Comparison of ENCODE assay signal across 8 mouse cellular contexts in genomic region chr10:80398174-80398535, GRCm38 (mm10). TPM values are rescaled to one million over a fixed set of nuclear protein-coding genes. Genes with fewer than 3 reads are reported as not detected.
A peak's percentile ranks its signal among the peaks of the same experiment; 100 is the strongest.
DNase-seq lines count a peak whose midpoint lies in the region; ATAC-seq and TF ChIP-seq lines count a peak whose summit lies in the region.

No protein-coding gene starts in this region.

- H3K27ac ChIP-seq in heart, embryonic 11.5 days (ENCODE audit: low read depth, low read length): peak overlapping the region; percentile 99
- peak overlapping the region; percentile 99 for H3K27ac ChIP-seq in forebrain, embryonic 13.5 days
- H3K27ac ChIP-seq in liver, embryonic 16.5 days (ENCODE audit: low read length): peak overlapping the region; percentile 99

- no peak for ATAC-seq in heart, embryonic 11.5 days (replicated peaks; ENCODE audit: insufficient number of reproducible peaks, low FRiP score, low TSS enrichment)
- no peak for ATAC-seq in forebrain, embryonic 13.5 days
- no peak for ATAC-seq in liver, embryonic 16.5 days (ENCODE audit: low read depth)
- ATAC-seq in erythroid progenitor cell, adult 5-6 weeks (replicated peaks; ENCODE audit: low FRiP score, poor library complexity, severe bottlenecking): no peak
- no peak for ATAC-seq in CD4-positive, CD25-positive, alpha-beta regulatory T cell, adult 4 months

- peak overlapping the region; percentile 96 for H3K9ac ChIP-seq in heart, embryonic 11.5 days (ENCODE audit: low read depth, low read length)
- peak overlapping the region; percentile 94 for H3K9ac ChIP-seq in forebrain, embryonic 13.5 days
- peak overlapping the region; percentile 97 for H3K9ac ChIP-seq in liver, embryonic 16.5 days (ENCODE audit: low read depth, low read length)

- WGBS in heart, embryonic 11.5 days (ENCODE audit: insufficient replicate concordance): 5% methylated on average over 1 of the region's 1 CpGs
- 0% methylated on average over 1 of the region's 1 CpGs for WGBS in forebrain, embryonic 13.5 days
- WGBS in liver, embryonic 16.5 days (ENCODE audit: insufficient replicate concordance): 0% methylated on average over 1 of the region's 1 CpGs

- no peak for DNase-seq in heart, postnatal 25 days (ENCODE audit: low spot score)
- DNase-seq in natural killer cell, adult 2 months (ENCODE audit: low spot score in 2 of 2): no peak

- H3K27me3 ChIP-seq in heart, embryonic 11.5 days (ENCODE audit: control insufficient read depth, insufficient read depth, low read length): no peaks in the 10 kb centered on the region
- no peaks in the 10 kb centered on the region for H3K27me3 ChIP-seq in C2C12 (ENCODE audit: control insufficient read depth, insufficient read depth, insufficient read length)
- no peaks in the 10 kb centered on the region for H3K27me3 ChIP-seq in forebrain, embryonic 13.5 days
- H3K27me3 ChIP-seq in liver, embryonic 16.5 days (ENCODE audit: control insufficient read depth, insufficient read depth, low read depth, low read length): no peaks in the 10 kb centered on the region

- H3K4me1 ChIP-seq in heart, embryonic 11.5 days (ENCODE audit: control insufficient read depth, insufficient read depth, low read length): peaks cover 20% of the 10 kb centered on the region
- H3K4me1 ChIP-seq in forebrain, embryonic 13.5 days: peaks cover 32% of the 10 kb centered on the region
- H3K4me1 ChIP-seq in liver, embryonic 16.5 days (ENCODE audit: control insufficient read depth, low read depth, low read length): peaks cover 36% of the 10 kb centered on the region

- H3K79me2 ChIP-seq in C2C12 (ENCODE audit: control insufficient read depth, insufficient read depth): peaks cover 42% of the 10 kb centered on the region

- H3K4me3 ChIP-seq in heart, embryonic 11.5 days (ENCODE audit: low read depth, low read length): peak overlapping the region; percentile 84
- peak overlapping the region; percentile 65 for H3K4me3 ChIP-seq in C2C12 (ENCODE audit: insufficient read depth, poor library complexity, severe bottlenecking)
- H3K4me3 ChIP-seq in forebrain, embryonic 13.5 days: peak overlapping the region; percentile 69
- peak overlapping the region; percentile 96 for H3K4me3 ChIP-seq in liver, embryonic 16.5 days (ENCODE audit: low read depth, low read length)

- intact Hi-C loops in heart, postnatal 25 days (cut with DNase I): no loop called here

- H3ac ChIP-seq in C2C12 (ENCODE audit: control insufficient read depth, insufficient read length, low read depth): peak overlapping the region; percentile 68

- H3K4me2 ChIP-seq in heart, embryonic 11.5 days: peak overlapping the region; percentile 82
- peak overlapping the region; percentile 92 for H3K4me2 ChIP-seq in forebrain, embryonic 13.5 days
- peak overlapping the region; percentile 98 for H3K4me2 ChIP-seq in liver, embryonic 16.5 days (ENCODE audit: low read depth, low read length)

- no peak for TF ChIP-seq CTCF in C2C12 (IDR thresholded peaks at IDR 0.05; ENCODE audit: control insufficient read depth, insufficient read depth, insufficient read length)

- peaks cover 30% of the 10 kb centered on the region for H3K79me3 ChIP-seq in C2C12 (ENCODE audit: low read depth)

- no peaks in the 10 kb centered on the region for H3K9me3 ChIP-seq in heart, embryonic 11.5 days (replicated peaks; ENCODE audit: control insufficient read depth, low read length)
- no peaks in the 10 kb centered on the region for H3K9me3 ChIP-seq in forebrain, embryonic 13.5 days (replicated peaks)
- H3K9me3 ChIP-seq in liver, embryonic 16.5 days (replicated peaks; ENCODE audit: control insufficient read depth, low read length): no peaks in the 10 kb centered on the region

- peaks cover 38% of the 10 kb centered on the region for H3K36me3 ChIP-seq in heart, embryonic 11.5 days (ENCODE audit: control insufficient read depth, insufficient read depth, low read length)
- H3K36me3 ChIP-seq in C2C12 (ENCODE audit: control insufficient read depth, insufficient read depth): peaks cover 62% of the 10 kb centered on the region
- H3K36me3 ChIP-seq in forebrain, embryonic 13.5 days (ENCODE audit: poor library complexity, severe bottlenecking): peaks cover 59% of the 10 kb centered on the region
- H3K36me3 ChIP-seq in liver, embryonic 16.5 days (ENCODE audit: control insufficient read depth, insufficient read depth): peaks cover 37% of the 10 kb centered on the region

TF ChIP-seq in C2C12, 6 proteins besides CTCF, POLR2A, EP300 and RAD21:
- TF ChIP-seq USF1 (IDR thresholded peaks at IDR 0.05; ENCODE audit: low read depth) (no peak), MYOG (IDR thresholded peaks at IDR 0.05; ENCODE audit: control insufficient read depth, extremely low read depth, insufficient read length) (no peak), MYOD1 (IDR thresholded peaks at IDR 0.05; ENCODE audit: control insufficient read depth, insufficient read length, low read depth) (no peak), MAX (IDR thresholded peaks at IDR 0.05) (no peak), CEBPB (IDR thresholded peaks at IDR 0.05; ENCODE audit: low read depth) (no peak), FOSL1 (IDR thresholded peaks at IDR 0.05; ENCODE audit: insufficient read depth, low read length, poor library complexity, severe bottlenecking) (no peak)

RNA-seq across cellular contexts. Expression of gene Mbd3, which starts 1.2 kb away (rescaled TPM):
- 151 and 171 TPM in 2 replicates for polyA plus RNA-seq in heart, embryonic 11.5 days (2014; fragmentation: Nextera tagmentation; extraction: Ambion mirVana)
- total RNA-seq in heart, postnatal 25 days (2021): 10 to 100 TPM; 85.2 to 88.9 TPM
- polyA plus RNA-seq in C2C12 (2012; fragmentation: generic; extraction: Trizol): 326 TPM
- polyA plus RNA-seq in forebrain, embryonic 13.5 days (2015; fragmentation: Nextera tagmentation; extraction: Ambion mirVana): 304 and 319 TPM in 2 replicates
- polyA plus RNA-seq in liver, embryonic 16.5 days (2015; fragmentation: Nextera tagmentation; extraction: Ambion mirVana): 49.2 and 52.7 TPM in 2 replicates
- total RNA-seq in erythroid progenitor cell, adult 5-6 weeks (2015; ENCODE audit: low replicate concordance): 33.5 TPM in 2 replicates
- 39.7 and 45.8 TPM in 2 replicates for total RNA-seq in erythroid progenitor cell, adult 5-6 weeks (2017; ENCODE audit: low replicate concordance)
- polyA plus RNA-seq in CD4-positive, CD25-positive, alpha-beta regulatory T cell, adult 4 months (2017; shearing (Covaris generic)): 10 to 100 TPM; 26.7 to 27.2 TPM

RNA-seq across cellular contexts. Expression of gene Uqcr11, which starts 8.5 kb away (rescaled TPM):
- 1,161 and 1,177 TPM in 2 replicates for polyA plus RNA-seq in heart, embryonic 11.5 days (2014; fragmentation: Nextera tagmentation; extraction: Ambion mirVana)
- 1,000 to 10,000 TPM; 1,983 to 2,045 TPM for total RNA-seq in heart, postnatal 25 days (2021)
- 1,025 TPM for polyA plus RNA-seq in C2C12 (2012; fragmentation: generic; extraction: Trizol)
- 593 and 623 TPM in 2 replicates for polyA plus RNA-seq in forebrain, embryonic 13.5 days (2015; fragmentation: Nextera tagmentation; extraction: Ambion mirVana)
- polyA plus RNA-seq in liver, embryonic 16.5 days (2015; fragmentation: Nextera tagmentation; extraction: Ambion mirVana): 509 and 519 TPM in 2 replicates
- total RNA-seq in erythroid progenitor cell, adult 5-6 weeks (2015; ENCODE audit: low replicate concordance): 65.8 and 80.0 TPM in 2 replicates
- total RNA-seq in erythroid progenitor cell, adult 5-6 weeks (2017; ENCODE audit: low replicate concordance): 67.9 and 87.3 TPM in 2 replicates
- polyA plus RNA-seq in CD4-positive, CD25-positive, alpha-beta regulatory T cell, adult 4 months (2017; shearing (Covaris generic)): 100 to 1,000 TPM; 268 to 337 TPM

RNA-seq across cellular contexts. Expression of gene Mex3d, which starts 10.7 kb away (rescaled TPM):
- polyA plus RNA-seq in heart, embryonic 11.5 days (2014; fragmentation: Nextera tagmentation; extraction: Ambion mirVana): 4.0 and 6.4 TPM in 2 replicates
- 1 to 10 TPM; 7.5 to 8.8 TPM for total RNA-seq in heart, postnatal 25 days (2021)
- polyA plus RNA-seq in C2C12 (2012; fragmentation: generic; extraction: Trizol): 37.4 TPM
- 15.5 and 16.6 TPM in 2 replicates for polyA plus RNA-seq in forebrain, embryonic 13.5 days (2015; fragmentation: Nextera tagmentation; extraction: Ambion mirVana)
- 0.32 and 0.60 TPM in 2 replicates for polyA plus RNA-seq in liver, embryonic 16.5 days (2015; fragmentation: Nextera tagmentation; extraction: Ambion mirVana)
- 1.4 TPM in 1 of 2 replicates, not detected in the other for total RNA-seq in erythroid progenitor cell, adult 5-6 weeks (2015; ENCODE audit: low replicate concordance)
- total RNA-seq in erythroid progenitor cell, adult 5-6 weeks (2017; ENCODE audit: low replicate concordance): 6.7 TPM in 1 of 2 replicates, not detected in the other
- 1 to 10 TPM in 1 of 2 experiments, not detected in 1; 1.3 TPM for polyA plus RNA-seq in CD4-positive, CD25-positive, alpha-beta regulatory T cell, adult 4 months (2017; shearing (Covaris generic))

RNA-seq across cellular contexts. Expression of gene Tcf3, which starts 35.3 kb away (rescaled TPM):
- 66.1 and 69.8 TPM in 2 replicates for polyA plus RNA-seq in heart, embryonic 11.5 days (2014; fragmentation: Nextera tagmentation; extraction: Ambion mirVana)
- total RNA-seq in heart, postnatal 25 days (2021): 10 to 100 TPM; 20.3 to 20.9 TPM
- polyA plus RNA-seq in C2C12 (2012; fragmentation: generic; extraction: Trizol): 111 TPM
- 112 and 119 TPM in 2 replicates for polyA plus RNA-seq in forebrain, embryonic 13.5 days (2015; fragmentation: Nextera tagmentation; extraction: Ambion mirVana)
- polyA plus RNA-seq in liver, embryonic 16.5 days (2015; fragmentation: Nextera tagmentation; extraction: Ambion mirVana): 39.8 and 44.4 TPM in 2 replicates
- 127 and 148 TPM in 2 replicates for total RNA-seq in erythroid progenitor cell, adult 5-6 weeks (2015; ENCODE audit: low replicate concordance)
- total RNA-seq in erythroid progenitor cell, adult 5-6 weeks (2017; ENCODE audit: low replicate concordance): 140 and 145 TPM in 2 replicates
- 1 to 10 TPM; 7.5 to 8.5 TPM for polyA plus RNA-seq in CD4-positive, CD25-positive, alpha-beta regulatory T cell, adult 4 months (2017; shearing (Covaris generic))

RNA-seq across cellular contexts. Expression of gene Plk5, which starts 41.9 kb away (rescaled TPM):
- not detected in 2 replicates for polyA plus RNA-seq in heart, embryonic 11.5 days (2014; fragmentation: Nextera tagmentation; extraction: Ambion mirVana)
- total RNA-seq in heart, postnatal 25 days (2021): under 1 TPM; 0.18 to 0.36 TPM
- not detected for polyA plus RNA-seq in C2C12 (2012; fragmentation: generic; extraction: Trizol)
- 0.40 and 0.64 TPM in 2 replicates for polyA plus RNA-seq in forebrain, embryonic 13.5 days (2015; fragmentation: Nextera tagmentation; extraction: Ambion mirVana)
- polyA plus RNA-seq in liver, embryonic 16.5 days (2015; fragmentation: Nextera tagmentation; extraction: Ambion mirVana): 0.05 and 0.18 TPM in 2 replicates
- not detected in 2 replicates for total RNA-seq in erythroid progenitor cell, adult 5-6 weeks (2015; ENCODE audit: low replicate concordance)
- total RNA-seq in erythroid progenitor cell, adult 5-6 weeks (2017; ENCODE audit: low replicate concordance): not detected in 2 replicates
- not detected for polyA plus RNA-seq in CD4-positive, CD25-positive, alpha-beta regulatory T cell, adult 4 months (2017; shearing (Covaris generic))
